Mouse (Mus musculus) lung, adult 2 months (tissue): ENCODE measurements around the gene Kctd10.

Source experiments
- CTCF ChIP-seq: fragments of 200-500 bp; IDR thresholded peaks from 2 replicates; pipeline ENCODE4 v1.5.1; 2011; ENCODE audit warnings: mild to moderate bottlenecking, low read length, control low read depth; ENCODE audit not compliant: insufficient read depth
- POLR2A ChIP-seq: fragments of 200-500 bp; IDR thresholded peaks from 2 replicates; pipeline ENCODE4 v1.6.1; 2011; ENCODE audit warnings: low read depth, mild to moderate bottlenecking, control low read depth, low read length, borderline replicate concordance; ENCODE audit errors: extremely low read depth

- TF ChIP-seq CTCF, result no peak
- no peak for TF ChIP-seq POLR2A
These were observed 35.3 kb upstream of the Kctd10 start for GRCm38 (mm10) chr5:114415606-114416005.
